9 mouse cellular contexts compared by ENCODE assay signal in genomic region chr12:83762706-83763105, GRCm38 (mm10). TPM values are rescaled to one million over a fixed set of nuclear protein-coding genes. Genes with fewer than 3 reads are reported as not detected.
DNase-seq lines count a peak whose midpoint lies in the region; ATAC-seq and TF ChIP-seq lines count a peak whose summit lies in the region.
"Had no signal": no experiment of that assay in that cellular context is flagged by ENCODE, and none has a peak within 500 bp of the region (broad histone marks: within the 10 kb centered on the region; RNA-seq: fewer than 3 reads in every experiment).

No protein-coding gene starts in this region.

- TF ChIP-seq EP300 in stomach, postnatal 0 days (optimal IDR thresholded peaks at IDR 0.05): no peak

- H3K4me2 ChIP-seq in forebrain, embryonic 14.5 days (ENCODE audit: low read length): no peak overlapping the region
- no peak overlapping the region for H3K4me2 ChIP-seq in forebrain, embryonic 15.5 days (replicated peaks)
- no peak overlapping the region for H3K4me2 ChIP-seq in neural tube, embryonic 12.5 days (replicated peaks)
- H3K4me2 ChIP-seq in neural tube, embryonic 15.5 days: no peak overlapping the region
- H3K4me2 ChIP-seq in kidney, embryonic 15.5 days: peak overlapping the region; percentile 69; the same call in 1 of the 2 replicates
- H3K4me2 ChIP-seq in stomach, postnatal 0 days (replicated peaks; ENCODE audit: low read depth): no peak overlapping the region

- no peak overlapping the region for H3K27ac ChIP-seq in forebrain, embryonic 14.5 days (ENCODE audit: low read depth, low read length)
- H3K27ac ChIP-seq in forebrain, embryonic 15.5 days (replicated peaks): no peak overlapping the region
- no peak overlapping the region for H3K27ac ChIP-seq in neural tube, embryonic 12.5 days
- H3K27ac ChIP-seq in neural tube, embryonic 15.5 days (replicated peaks): no peak overlapping the region
- peak overlapping the region; percentile 7; the same call in 1 of the 2 replicates for H3K27ac ChIP-seq in kidney, embryonic 15.5 days
- H3K27ac ChIP-seq in stomach, postnatal 0 days (replicated peaks): 0 out of 2 replicates have a peak overlapping the region, but pooled peaks have one; percentile 24
- H3K27ac ChIP-seq: midbrain, embryonic 12.5 days had no signal

- DNase-seq in forebrain, embryonic 14.5 days (ENCODE audit: low spot score): peak; percentile 8
- DNase-seq in stomach, postnatal 0 days (ENCODE audit: low spot score): no peak
- DNase-seq in cerebellum, adult 8-10 months: no peak
- no peak for DNase-seq in frontal cortex, postnatal 10 days (ENCODE audit: low spot score in 2 of 2)

- H3K4me3 ChIP-seq in forebrain, embryonic 14.5 days (ENCODE audit: low read depth, low read length): no peak overlapping the region
- no peak overlapping the region for H3K4me3 ChIP-seq in forebrain, embryonic 15.5 days
- no peak overlapping the region for H3K4me3 ChIP-seq in neural tube, embryonic 12.5 days
- H3K4me3 ChIP-seq in neural tube, embryonic 15.5 days (replicated peaks): no peak overlapping the region
- H3K4me3 ChIP-seq in kidney, embryonic 15.5 days (replicated peaks): no peak overlapping the region
- no peak overlapping the region for H3K4me3 ChIP-seq in stomach, postnatal 0 days (ENCODE audit: low read depth, low read length)

- ATAC-seq in forebrain, embryonic 14.5 days: no peak
- ATAC-seq in forebrain, embryonic 15.5 days (replicated peaks): no peak
- 0 out of 2 replicates have a peak, but pooled peaks have one; percentile 45 for ATAC-seq in neural tube, embryonic 12.5 days (ENCODE audit: low FRiP score, low read depth)
- no peak for ATAC-seq in neural tube, embryonic 15.5 days (ENCODE audit: low FRiP score)
- ATAC-seq in kidney, embryonic 15.5 days (replicated peaks; ENCODE audit: low FRiP score): no peak
- ATAC-seq in stomach, postnatal 0 days (ENCODE audit: low FRiP score, low TSS enrichment): no peak

- 43% methylated on average over 4 of the region's 4 CpGs for WGBS in forebrain, embryonic 14.5 days
- 33% methylated on average over 4 of the region's 4 CpGs for WGBS in forebrain, embryonic 15.5 days
- 25% methylated on average over 4 of the region's 4 CpGs for WGBS in neural tube, embryonic 12.5 days
- WGBS in neural tube, embryonic 15.5 days: 28% methylated on average over 4 of the region's 4 CpGs
- WGBS in kidney, embryonic 15.5 days: 22% methylated on average over 4 of the region's 4 CpGs
- 29% methylated on average over 4 of the region's 4 CpGs for WGBS in stomach, postnatal 0 days

- no peak for TF ChIP-seq CTCF in stomach, postnatal 0 days (IDR thresholded peaks at IDR 0.05; ENCODE audit: low read depth)

- no peak overlapping the region for H3K9ac ChIP-seq in forebrain, embryonic 14.5 days (ENCODE audit: low read length)
- H3K9ac ChIP-seq in forebrain, embryonic 15.5 days (replicated peaks): no peak overlapping the region
- no peak overlapping the region for H3K9ac ChIP-seq in neural tube, embryonic 12.5 days
- H3K9ac ChIP-seq in neural tube, embryonic 15.5 days (replicated peaks): no peak overlapping the region
- H3K9ac ChIP-seq in kidney, embryonic 15.5 days: no peak overlapping the region
- H3K9ac ChIP-seq in stomach, postnatal 0 days (ENCODE audit: low read length): no peak overlapping the region
- H3K9ac ChIP-seq: midbrain, embryonic 12.5 days had no signal

- H3K27me3 ChIP-seq in forebrain, embryonic 14.5 days (replicated peaks; ENCODE audit: control insufficient read depth, insufficient read depth, low read length): no peaks in the 10 kb centered on the region
- no peaks in the 10 kb centered on the region for H3K27me3 ChIP-seq in forebrain, embryonic 15.5 days
- peaks cover 5% of the 10 kb centered on the region for H3K27me3 ChIP-seq in neural tube, embryonic 12.5 days (replicated peaks)
- H3K27me3 ChIP-seq in neural tube, embryonic 15.5 days (replicated peaks): 0 out of 2 replicates have a peak, but pooled peaks cover 3% of the 10 kb centered on the region
- no peaks in the 10 kb centered on the region for H3K27me3 ChIP-seq in kidney, embryonic 15.5 days
- H3K27me3 ChIP-seq in stomach, postnatal 0 days (ENCODE audit: control insufficient read depth, insufficient read depth, low read length): no peaks in the 10 kb centered on the region

- peaks cover 14% of the 10 kb centered on the region for H3K4me1 ChIP-seq in forebrain, embryonic 14.5 days (ENCODE audit: control insufficient read depth, insufficient read depth, low read length)
- H3K4me1 ChIP-seq in forebrain, embryonic 15.5 days: peaks cover 18% of the 10 kb centered on the region
- H3K4me1 ChIP-seq in neural tube, embryonic 12.5 days: peaks cover 13% of the 10 kb centered on the region
- peaks cover 20% of the 10 kb centered on the region for H3K4me1 ChIP-seq in neural tube, embryonic 15.5 days
- H3K4me1 ChIP-seq in kidney, embryonic 15.5 days: peaks cover 36% of the 10 kb centered on the region
- H3K4me1 ChIP-seq in stomach, postnatal 0 days (replicated peaks; ENCODE audit: control insufficient read depth, insufficient read depth): peaks cover 3% of the 10 kb centered on the region; the same call in 1 of the 2 replicates

- H3K9me3 ChIP-seq in forebrain, embryonic 14.5 days (replicated peaks; ENCODE audit: control insufficient read depth, low read length): no peaks in the 10 kb centered on the region
- H3K9me3 ChIP-seq in forebrain, embryonic 15.5 days: no peaks in the 10 kb centered on the region
- no peaks in the 10 kb centered on the region for H3K9me3 ChIP-seq in neural tube, embryonic 12.5 days
- no peaks in the 10 kb centered on the region for H3K9me3 ChIP-seq in neural tube, embryonic 15.5 days (replicated peaks)
- H3K9me3 ChIP-seq in kidney, embryonic 15.5 days (replicated peaks): no peaks in the 10 kb centered on the region
- no peaks in the 10 kb centered on the region for H3K9me3 ChIP-seq in stomach, postnatal 0 days (ENCODE audit: control insufficient read depth, low read length)
- H3K9me3 ChIP-seq: midbrain, embryonic 12.5 days had no signal

- no peaks in the 10 kb centered on the region for H3K36me3 ChIP-seq in forebrain, embryonic 14.5 days (ENCODE audit: control insufficient read depth, insufficient read depth, low read length)
- H3K36me3 ChIP-seq in forebrain, embryonic 15.5 days: no peaks in the 10 kb centered on the region
- H3K36me3 ChIP-seq in neural tube, embryonic 12.5 days: no peaks in the 10 kb centered on the region
- H3K36me3 ChIP-seq in neural tube, embryonic 15.5 days: no peaks in the 10 kb centered on the region
- no peaks in the 10 kb centered on the region for H3K36me3 ChIP-seq in kidney, embryonic 15.5 days
- H3K36me3 ChIP-seq in stomach, postnatal 0 days (ENCODE audit: control insufficient read depth, insufficient read depth, low read length): no peaks in the 10 kb centered on the region
- H3K36me3 ChIP-seq: midbrain, embryonic 12.5 days had no signal

RNA-seq across cellular contexts. Expression of gene Papln, which starts 0.7 kb away (rescaled TPM):
- 0.09 and 0.11 TPM in 2 replicates for polyA plus RNA-seq in forebrain, embryonic 14.5 days (2014; fragmentation: Nextera tagmentation; extraction: Ambion mirVana)
- 0.15 and 0.20 TPM in 2 replicates for polyA plus RNA-seq in forebrain, embryonic 15.5 days (2015; fragmentation: Nextera tagmentation; extraction: Ambion mirVana)
- 0.09 and 0.17 TPM in 2 replicates for polyA plus RNA-seq in neural tube, embryonic 12.5 days (2016; fragmentation: Nextera tagmentation; extraction: Ambion mirVana)
- polyA plus RNA-seq in neural tube, embryonic 15.5 days (2015; fragmentation: Nextera tagmentation; extraction: Ambion mirVana): 0.23 and 0.43 TPM in 2 replicates
- 2.0 and 2.1 TPM in 2 replicates for polyA plus RNA-seq in kidney, embryonic 15.5 days (2015; fragmentation: Nextera tagmentation; extraction: Ambion mirVana)
- polyA plus RNA-seq in stomach, postnatal 0 days (2015; fragmentation: Nextera tagmentation; extraction: Ambion mirVana): 2.1 and 2.5 TPM in 2 replicates

Comparison
In these comparisons a context has a peak if more than half of its experiments do, and no peak if none do; other contexts are left out.
1. H3K27ac ChIP-seq: peak in kidney, embryonic 15.5 days (single experiment) and stomach, postnatal 0 days (single experiment); none in forebrain, embryonic 14.5 days (single experiment), forebrain, embryonic 15.5 days (single experiment), neural tube, embryonic 12.5 days (single experiment) and neural tube, embryonic 15.5 days (single experiment).